Mouse (Mus musculus): ENCODE measurements at regions not wholly inside any gene's neighbourhood (a gene's known extent, or its start where the extent isn't known, plus 50 kb on each side); places are given as distances from the start of the nearest gene placed in this dataset.

- TF ChIP-seq CTCF (IDR thresholded peaks at IDR 0.05; ENCODE audit: extremely low read depth, insufficient read length, insufficient replicate concordance, low read depth, low read length) (no peak), POLR2A (IDR thresholded peaks at IDR 0.05; ENCODE audit: low read depth, low read length) (no peak)
Measured at GRCm38 (mm10) chr8:89525041-89525440, 481.1 kb upstream of the Sall1 start.

Measured in small intestine, adult 2 months (tissue).